Mouse (Mus musculus) lung, embryonic 16.5 days (tissue): Measurements from ENCODE around the gene Slc4a5. TPM values are rescaled to one million over a fixed set of nuclear protein-coding genes. Genes with fewer than 3 reads are reported as not detected.

Source experiments
- ATAC-seq: fragments of 200-750 bp; cut with Nextera tagmentation; 2 replicates; pipeline ENCODE4 v1.8.0; 2017; ENCODE audit warnings: low read depth, mild to moderate bottlenecking, moderate library complexity
- H3K27ac ChIP-seq: fragments of 300-500 bp; sonication (generic); 2 replicates; pipeline ENCODE4 v1.5.1; 2014; ENCODE audit warnings: mild to moderate bottlenecking, control low read depth, low read length
- H3K27me3 ChIP-seq: fragments of 300-500 bp; sonication (generic); 2 replicates; pipeline ENCODE4 v1.6.1; 2014; ENCODE audit warnings: low read depth, low read length, mixed read lengths; ENCODE audit not compliant: control insufficient read depth, insufficient read depth
- H3K36me3 ChIP-seq: fragments of 300-500 bp; sonication (generic); 2 replicates; pipeline ENCODE4 v1.6.1; 2014; ENCODE audit warnings: low read length; ENCODE audit not compliant: control insufficient read depth, insufficient read depth
- H3K4me1 ChIP-seq: fragments of 300-500 bp; sonication (generic); replicated peaks from 2 replicates; pipeline ENCODE4 v1.6.1; 2014; ENCODE audit warnings: low read length, mixed read lengths; ENCODE audit not compliant: control insufficient read depth, insufficient read depth
- H3K4me2 ChIP-seq: fragments of 300-500 bp; sonication (generic); 2 replicates; pipeline ENCODE4 v1.6.1; 2014; ENCODE audit warnings: low read depth, low read length, control low read depth
- H3K4me3 ChIP-seq: fragments of 300-500 bp; sonication (generic); 2 replicates; pipeline ENCODE4 v1.5.1; 2014; ENCODE audit warnings: mild to moderate bottlenecking, low read length, control low read depth
- H3K9ac ChIP-seq: fragments of 300-500 bp; sonication (generic); 2 replicates; pipeline ENCODE4 v1.6.1; 2014; ENCODE audit warnings: low read length, control low read depth
- H3K9me3 ChIP-seq: fragments of 300-500 bp; sonication (generic); 2 replicates; pipeline ENCODE4 v1.6.1; 2016; ENCODE audit warnings: low read length; ENCODE audit not compliant: control insufficient read depth
- WGBS: fragments of 180-500 bp; shearing (Covaris S2); extraction: QIAGEN DNeasy Blood & Tissue Kit; methylation state at CpG from one replicate; pipeline ENCODE4 v1.1.7; 2014; 5-methylcytosine and 5-hydroxymethylcytosine counted together
- polyA plus RNA-seq: library from polyadenylated mRNA; unstranded; fragments of >200 nt; fragmentation: Nextera tagmentation; extraction: Ambion mirVana; gene quantifications from 2 replicates; pipeline ENCODE4 v1.2.1, GENCODE M21; 2015

Gene Slc4a5
- polyA plus RNA-seq, 1 experiment from 2014 or later = 2.1 TPM

DNA sequence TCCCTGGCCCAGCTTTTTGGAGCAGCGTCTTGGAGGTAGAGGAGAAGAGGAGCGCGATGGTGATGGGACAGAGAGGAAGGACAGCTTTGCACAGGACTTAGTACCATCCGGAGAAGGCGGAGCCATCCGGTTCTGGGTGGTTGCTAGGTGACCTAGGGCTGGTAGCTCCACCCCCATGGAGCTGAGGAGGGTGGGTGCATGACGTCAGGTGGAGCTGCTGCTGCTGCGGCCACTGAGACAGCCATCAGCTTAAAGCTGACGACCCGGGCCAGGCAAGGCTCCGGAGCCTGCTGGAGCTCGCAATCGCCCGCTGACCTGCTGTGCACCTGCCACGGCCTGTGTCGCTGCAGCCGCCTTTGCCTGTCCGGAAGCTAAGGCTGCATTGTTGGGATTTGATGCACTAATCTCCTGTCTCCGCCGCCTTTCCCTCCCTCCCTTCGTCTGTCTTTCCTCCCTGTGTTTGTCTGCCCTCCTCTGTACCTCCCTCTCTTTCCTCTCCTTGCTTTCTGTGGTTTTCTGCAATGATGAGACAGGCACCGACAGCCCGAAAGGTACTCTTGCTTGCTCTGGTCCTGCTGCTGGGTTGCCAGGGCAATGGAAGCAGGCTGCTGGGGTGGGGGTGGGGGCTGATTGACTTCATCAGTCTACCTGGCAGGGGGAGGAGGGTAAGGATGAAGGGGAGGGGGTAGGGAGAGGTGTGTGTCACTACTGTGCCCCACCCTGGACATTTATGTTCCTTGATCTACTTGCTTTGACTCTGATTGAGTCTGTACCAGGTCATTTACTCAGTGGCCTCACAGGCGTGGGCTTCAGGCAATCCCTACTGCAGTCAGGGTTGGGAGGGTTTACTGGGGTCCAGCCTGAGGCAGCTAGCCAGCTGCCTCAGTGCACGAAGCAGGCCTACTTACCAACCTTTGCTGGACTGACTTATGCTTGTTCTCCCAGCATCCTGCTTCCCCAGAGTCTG is 33.5 kb upstream of the Slc4a5 start:
- Histone ChIP-seq H3K9ac (no peak overlapping the region), H3K4me2 (no peak overlapping the region), H3K27ac (no peak overlapping the region), H3K36me3 (peaks cover 27% of the 10 kb centered on the region), H3K4me3 (no peak overlapping the region), H3K4me1 (peaks cover 6% of the 10 kb centered on the region), H3K9me3 (no peaks in the 10 kb centered on the region), H3K27me3 (no peaks in the 10 kb centered on the region)
- 17% methylated on average over 25 of the region's 25 CpGs for WGBS
- ATAC-seq = peak; percentile 66; the same call in 1 of the 2 replicates

DNA sequence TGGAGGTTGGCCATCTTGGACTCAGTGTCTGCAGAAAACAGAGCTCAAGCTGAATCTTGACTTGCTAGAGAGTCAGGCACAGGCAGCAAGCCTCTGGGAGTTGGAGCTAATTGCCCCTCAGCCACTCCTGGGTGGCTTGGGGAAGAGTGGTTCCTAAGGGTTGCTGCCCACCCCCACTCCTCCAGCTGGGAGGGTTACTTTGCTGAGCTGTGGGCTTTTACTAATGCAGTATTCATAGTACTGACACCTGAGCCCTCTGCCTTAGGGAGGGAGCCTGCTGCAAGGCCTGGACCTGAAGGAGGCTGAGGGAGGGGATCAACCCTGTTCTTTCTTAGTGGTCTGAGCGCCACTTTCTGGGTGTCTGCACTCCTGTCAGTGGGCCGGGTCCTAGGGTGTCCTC is 32.7 kb upstream of the Slc4a5 start:
- Histone ChIP-seq H3K36me3 (peaks cover 35% of the 10 kb centered on the region), H3K27me3 (no peaks in the 10 kb centered on the region), H3K27ac (no peak overlapping the region), H3K4me1 (peaks cover 6% of the 10 kb centered on the region), H3K4me3 (no peak overlapping the region), H3K4me2 (no peak overlapping the region), H3K9ac (no peak overlapping the region), H3K9me3 (no peaks in the 10 kb centered on the region)
- no peak for ATAC-seq
- 85% methylated on average over 2 of the region's 2 CpGs for WGBS

DNA sequence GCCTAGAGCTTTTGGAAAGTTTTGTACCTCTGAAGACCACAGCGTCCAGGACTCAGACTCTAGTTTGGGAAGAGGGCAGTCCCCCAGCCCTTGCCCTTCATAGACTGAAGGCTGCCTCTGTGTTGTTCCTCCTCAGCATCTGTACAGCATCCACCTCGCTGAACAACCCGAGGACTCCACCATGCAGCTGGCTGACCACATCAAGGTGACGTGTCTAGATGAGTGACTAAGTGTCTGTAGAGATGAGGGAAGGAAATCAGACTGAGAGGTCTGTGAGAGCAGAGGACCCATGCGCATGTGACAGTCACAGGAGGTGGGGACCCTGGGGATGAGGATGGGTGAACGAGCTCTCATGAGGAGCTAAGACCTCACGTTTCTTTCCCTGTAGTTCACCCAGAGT is 26.1 kb upstream of the Slc4a5 start:
- no peaks in the 10 kb centered on the region for H3K4me1 ChIP-seq
- 83% methylated on average over 7 of the region's 7 CpGs for WGBS
- no peaks in the 10 kb centered on the region for H3K27me3 ChIP-seq
- H3K4me3 ChIP-seq = no peak overlapping the region
- H3K4me2 ChIP-seq = no peak overlapping the region
- no peak overlapping the region for H3K27ac ChIP-seq
- peaks cover 86% of the 10 kb centered on the region for H3K36me3 ChIP-seq
- ATAC-seq = no peak
- no peak overlapping the region for H3K9ac ChIP-seq
- no peaks in the 10 kb centered on the region for H3K9me3 ChIP-seq

DNA sequence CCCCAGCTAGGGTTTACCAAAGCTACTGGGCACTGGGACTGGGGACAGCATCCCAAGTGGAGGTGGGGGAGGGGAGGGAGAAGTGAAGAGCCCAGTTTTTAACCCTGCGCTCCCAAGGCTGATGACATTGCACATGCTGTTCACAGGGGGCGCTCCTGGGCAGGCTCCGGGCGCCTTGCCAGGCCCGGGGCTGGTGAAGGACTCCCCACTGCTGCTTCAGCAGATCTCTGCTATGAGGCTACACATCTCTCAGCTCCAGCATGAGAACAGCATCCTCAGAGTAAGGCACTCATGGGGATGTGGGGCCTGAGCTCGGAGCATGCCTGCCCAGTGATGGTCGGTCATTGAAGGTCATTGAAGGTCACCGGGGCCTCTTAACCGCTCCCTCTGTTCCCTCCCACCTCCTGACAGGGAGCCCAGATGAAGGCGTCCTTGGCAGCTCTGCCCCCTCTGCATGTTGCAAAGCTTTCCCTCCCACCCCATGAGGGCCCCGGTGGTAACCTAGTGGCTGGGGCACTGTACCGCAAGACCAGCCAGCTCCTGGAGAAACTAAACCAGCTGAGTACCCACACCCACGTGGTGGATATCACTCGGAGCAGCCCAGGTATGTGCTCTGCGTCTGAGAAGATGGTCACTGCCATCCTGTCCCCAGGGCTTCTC is 22.2 kb upstream of the Slc4a5 start:
- no peak overlapping the region for H3K4me2 ChIP-seq
- no peak overlapping the region for H3K9ac ChIP-seq
- H3K4me3 ChIP-seq = no peak overlapping the region
- ATAC-seq = peak; percentile 49; the same call in 1 of the 2 replicates
- no peak overlapping the region for H3K27ac ChIP-seq
- 50% methylated on average over 15 of the region's 15 CpGs for WGBS
- H3K27me3 ChIP-seq = no peaks in the 10 kb centered on the region
- no peaks in the 10 kb centered on the region for H3K9me3 ChIP-seq
- H3K4me1 ChIP-seq = no peaks in the 10 kb centered on the region
- peaks cover 66% of the 10 kb centered on the region for H3K36me3 ChIP-seq

DNA sequence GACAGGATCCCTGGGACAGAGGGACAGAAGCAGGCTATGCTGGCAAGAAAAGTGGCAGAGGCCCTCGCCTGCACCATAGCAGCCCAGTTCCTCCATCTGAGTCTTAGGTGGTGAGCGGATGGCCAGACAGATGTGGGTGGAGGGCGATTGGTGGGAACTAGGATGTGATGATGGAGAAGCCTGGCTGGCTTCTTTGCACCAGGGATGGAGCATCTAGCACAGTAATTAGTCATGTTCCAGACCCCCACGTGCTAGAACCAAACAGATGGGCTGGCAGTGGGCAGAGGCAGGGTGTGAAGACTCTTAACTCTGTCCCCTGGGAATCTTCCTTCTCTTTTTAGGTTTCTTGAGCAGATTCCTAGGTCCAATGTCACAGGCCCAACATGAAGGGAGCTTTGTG is 16.3 kb upstream of the Slc4a5 start:
- Histone ChIP-seq H3K4me3 (no peak overlapping the region), H3K27ac (no peak overlapping the region), H3K9ac (no peak overlapping the region), H3K9me3 (no peaks in the 10 kb centered on the region), H3K4me1 (no peaks in the 10 kb centered on the region), H3K36me3 (peaks cover 18% of the 10 kb centered on the region), H3K4me2 (no peak overlapping the region), H3K27me3 (no peaks in the 10 kb centered on the region)
- WGBS = 79% methylated on average over 4 of the region's 4 CpGs
- no peak for ATAC-seq

DNA sequence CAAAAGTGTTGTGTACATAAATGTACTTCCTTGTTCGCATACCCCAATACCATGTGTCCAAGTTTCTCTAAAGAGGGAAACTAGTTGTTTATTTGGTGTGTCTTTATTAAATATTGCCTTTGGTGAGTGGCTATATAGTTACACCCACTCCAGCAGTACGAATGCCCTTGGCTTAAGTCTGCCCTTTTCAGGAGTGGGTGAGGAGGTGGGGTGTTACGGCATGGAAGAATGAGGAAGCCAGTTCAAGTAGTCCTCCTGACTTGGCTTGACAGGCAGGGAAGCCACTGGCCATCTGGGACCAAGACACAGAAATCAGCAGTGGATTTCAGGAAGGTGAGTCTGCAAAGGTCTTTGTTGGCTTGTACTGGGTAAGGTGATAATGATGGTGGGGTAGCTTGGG is 13.8 kb upstream of the Slc4a5 start:
- Histone ChIP-seq H3K9ac (no peak overlapping the region), H3K36me3 (no peaks in the 10 kb centered on the region; the same call in 1 of the 2 replicates), H3K4me3 (no peak overlapping the region), H3K27ac (no peak overlapping the region), H3K27me3 (no peaks in the 10 kb centered on the region), H3K4me1 (no peaks in the 10 kb centered on the region), H3K9me3 (no peaks in the 10 kb centered on the region), H3K4me2 (no peak overlapping the region)
- no peak for ATAC-seq
- WGBS = 72% methylated on average over 3 of the region's 3 CpGs

DNA sequence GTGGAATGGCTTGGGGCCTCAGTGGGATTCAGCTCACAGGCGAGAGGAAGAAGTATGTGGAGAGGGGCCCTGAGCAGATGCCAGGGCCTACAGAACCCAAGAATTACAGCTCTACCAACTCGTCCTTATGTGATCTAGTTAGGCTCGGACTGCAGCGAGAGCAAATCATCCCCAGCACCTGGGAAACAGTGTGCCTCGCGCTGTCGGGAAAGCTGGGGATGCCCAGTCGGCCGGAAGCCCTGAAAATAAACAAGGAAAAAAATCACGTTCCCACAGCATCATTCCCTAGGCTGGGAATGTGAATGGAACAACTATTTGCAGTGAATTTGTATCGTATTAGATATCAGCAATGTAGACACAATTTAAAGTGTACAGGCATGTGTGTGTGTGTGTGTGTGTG is 13.3 kb upstream of the Slc4a5 start:
- no peak overlapping the region for H3K9ac ChIP-seq
- 58% methylated on average over 11 of the region's 11 CpGs for WGBS
- ATAC-seq = no peak

DNA sequence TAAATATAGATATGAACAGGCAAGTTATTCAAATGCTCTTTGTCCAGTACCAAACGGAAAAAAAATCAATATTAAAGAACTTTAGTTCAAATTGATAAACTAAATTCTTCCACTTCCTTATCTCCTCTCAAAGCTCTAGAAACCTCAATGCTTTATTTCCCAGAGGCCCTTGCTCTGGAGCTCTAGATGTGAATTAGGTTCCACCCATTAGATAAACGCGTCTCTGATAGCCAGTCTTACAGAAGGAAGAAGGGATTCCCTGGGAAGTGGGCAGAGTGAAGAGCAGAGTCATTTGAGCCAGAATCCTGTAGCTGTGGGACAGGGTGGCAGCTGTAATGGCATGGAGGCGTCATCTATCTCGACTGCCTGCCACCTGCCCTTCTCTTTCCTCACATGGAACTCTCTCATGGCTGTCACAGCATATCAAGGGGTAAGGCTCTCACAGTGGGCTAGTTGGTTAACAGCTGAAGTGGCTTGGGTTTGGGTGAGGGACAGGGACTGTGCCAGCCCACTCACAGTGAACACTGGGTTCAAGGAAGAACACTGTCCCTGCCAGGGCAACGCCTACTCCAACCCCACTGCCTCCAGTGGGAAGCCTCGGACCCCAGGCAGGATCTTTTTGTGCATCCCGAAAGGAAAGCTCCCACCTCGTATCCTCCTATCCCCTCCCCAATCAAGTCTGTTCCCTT is 12.1 kb upstream of the Slc4a5 start:
- ATAC-seq = no peak
- WGBS = 51% methylated on average over 9 of the region's 9 CpGs
- H3K36me3 ChIP-seq = no peaks in the 10 kb centered on the region
- no peak overlapping the region for H3K4me3 ChIP-seq
- H3K4me2 ChIP-seq = no peak overlapping the region
- H3K9ac ChIP-seq = no peak overlapping the region
- H3K4me1 ChIP-seq = no peaks in the 10 kb centered on the region
- H3K9me3 ChIP-seq = no peaks in the 10 kb centered on the region
- H3K27me3 ChIP-seq = no peaks in the 10 kb centered on the region
- no peak overlapping the region for H3K27ac ChIP-seq

More for the DNA sequence above, 13.3 kb upstream of the Slc4a5 start:
- Histone ChIP-seq H3K4me1 (no peaks in the 10 kb centered on the region), H3K27ac (no peak overlapping the region), H3K9me3 (no peaks in the 10 kb centered on the region), H3K27me3 (no peaks in the 10 kb centered on the region), H3K36me3 (no peaks in the 10 kb centered on the region), H3K4me3 (no peak overlapping the region), H3K4me2 (no peak overlapping the region)

DNA sequence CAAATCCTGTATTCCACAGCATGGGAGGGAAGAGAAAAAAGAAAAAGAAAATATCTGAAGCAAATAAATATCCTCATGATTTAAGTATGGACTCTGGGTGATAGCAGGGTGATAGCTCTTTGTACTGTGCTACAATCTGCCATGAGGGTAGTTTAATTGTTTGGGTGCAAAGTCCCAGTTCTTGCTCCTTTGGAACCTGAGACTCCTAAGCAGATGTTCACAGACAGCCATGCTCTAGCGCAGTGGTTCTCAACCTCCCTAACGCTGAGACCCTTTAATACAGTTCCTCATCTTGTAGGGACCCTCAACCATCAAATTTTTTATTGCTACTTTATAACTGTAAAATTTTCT is 11.6 kb upstream of the Slc4a5 start:
- H3K4me2 ChIP-seq = no peak overlapping the region
- ATAC-seq = no peak
- H3K27me3 ChIP-seq = no peaks in the 10 kb centered on the region
- H3K4me1 ChIP-seq = no peaks in the 10 kb centered on the region
- 76% methylated on average over 2 of the region's 2 CpGs for WGBS
- no peak overlapping the region for H3K9ac ChIP-seq
- H3K36me3 ChIP-seq = no peaks in the 10 kb centered on the region
- no peaks in the 10 kb centered on the region for H3K9me3 ChIP-seq
- no peak overlapping the region for H3K27ac ChIP-seq
- no peak overlapping the region for H3K4me3 ChIP-seq
